Mouse (Mus musculus) liver, embryonic 14.5 days (tissue): ENCODE results near the gene Cars2.

Experiments used
- CTCF ChIP-seq: IDR thresholded peaks from 2 replicates; pipeline ENCODE4 v1.5.1; 2016; ENCODE audit warnings: antibody characterized with exemption, low read depth, control low read depth
- EP300 ChIP-seq: IDR thresholded peaks from 2 replicates; pipeline ENCODE4 v1.6.1; 2016; ENCODE audit warnings: antibody characterized with exemption, low read depth

GRCm38 (mm10) chr8:11498786-11499485 lies 51.6 kb downstream of the Cars2 start:
- TF ChIP-seq CTCF (no peak), EP300 (no peak)
